Mouse (Mus musculus) limb, embryonic 11.5 days (tissue): ENCODE data around the gene Fam178b. TPM values are rescaled to one million over a fixed set of nuclear protein-coding genes. Genes with fewer than 3 reads are reported as not detected.

Experiments used
- ATAC-seq: fragments of 200-750 bp; cut with Nextera tagmentation; 2 replicates; pipeline ENCODE4 v1.8.0; 2017; ENCODE audit warnings: low read depth; ENCODE audit not compliant: insufficient number of reproducible peaks, low FRiP score, low TSS enrichment
- DNase-seq: peaks from one replicate; pipeline ENCODE4 v3.0.0-alpha.2; 2015; ENCODE audit warnings: low spot score
- H3K27ac ChIP-seq: fragments of 300-500 bp; sonication (generic); replicated peaks from 2 replicates; pipeline ENCODE4 v1.5.1; 2014; ENCODE audit warnings: low read depth, mild to moderate bottlenecking, low read length
- H3K27me3 ChIP-seq: fragments of 300-500 bp; sonication (generic); 2 replicates; pipeline ENCODE4 v1.6.1; 2014; ENCODE audit warnings: mild to moderate bottlenecking, low read length, mixed read lengths; ENCODE audit not compliant: control insufficient read depth, insufficient read depth
- H3K36me3 ChIP-seq: fragments of 300-500 bp; sonication (generic); 2 replicates; pipeline ENCODE4 v1.6.1; 2014; ENCODE audit warnings: mild to moderate bottlenecking, low read length, moderate library complexity, mixed read lengths; ENCODE audit not compliant: control insufficient read depth, insufficient read depth
- H3K4me1 ChIP-seq: fragments of 300-500 bp; sonication (generic); 2 replicates; pipeline ENCODE4 v1.6.1; 2014; ENCODE audit warnings: low read length, mixed read lengths; ENCODE audit not compliant: control insufficient read depth, insufficient read depth
- H3K4me2 ChIP-seq: fragments of 300-500 bp; sonication (generic); 2 replicates; pipeline ENCODE4 v1.6.1; 2014; ENCODE audit warnings: low read depth, mild to moderate bottlenecking, moderate library complexity; ENCODE audit not compliant: severe bottlenecking
- H3K4me3 ChIP-seq: fragments of 300-500 bp; sonication (generic); 2 replicates; pipeline ENCODE4 v1.5.1; 2014; ENCODE audit warnings: low read depth, low read length
- H3K9ac ChIP-seq: fragments of 300-500 bp; sonication (generic); 2 replicates; pipeline ENCODE4 v1.6.1; 2014; ENCODE audit warnings: mild to moderate bottlenecking, low read length
- H3K9me3 ChIP-seq: fragments of 300-500 bp; sonication (generic); 2 replicates; pipeline ENCODE4 v1.6.1; 2016; ENCODE audit warnings: low read length; ENCODE audit not compliant: control insufficient read depth
- WGBS: fragments of 180-500 bp; shearing (Covaris S2); extraction: QIAGEN DNeasy Blood & Tissue Kit; methylation state at CpG from one replicate; pipeline ENCODE4 v1.1.7; 2014; 5-methylcytosine and 5-hydroxymethylcytosine counted together
- polyA plus RNA-seq: library from polyadenylated mRNA; unstranded; fragments of >200 nt; fragmentation: Nextera tagmentation; extraction: Ambion mirVana; gene quantifications from 2 replicates; pipeline ENCODE4 v1.2.1, GENCODE M21; 2014

The Fam178b gene
- polyA plus RNA-seq, 1 experiment from 2014 or later: 0.36 TPM

GRCm38 (mm10) chr1:36535477-36536396, 147.2 kb downstream of the Fam178b start:
- H3K4me1 ChIP-seq: no peaks in the 10 kb centered on the region

DNA sequence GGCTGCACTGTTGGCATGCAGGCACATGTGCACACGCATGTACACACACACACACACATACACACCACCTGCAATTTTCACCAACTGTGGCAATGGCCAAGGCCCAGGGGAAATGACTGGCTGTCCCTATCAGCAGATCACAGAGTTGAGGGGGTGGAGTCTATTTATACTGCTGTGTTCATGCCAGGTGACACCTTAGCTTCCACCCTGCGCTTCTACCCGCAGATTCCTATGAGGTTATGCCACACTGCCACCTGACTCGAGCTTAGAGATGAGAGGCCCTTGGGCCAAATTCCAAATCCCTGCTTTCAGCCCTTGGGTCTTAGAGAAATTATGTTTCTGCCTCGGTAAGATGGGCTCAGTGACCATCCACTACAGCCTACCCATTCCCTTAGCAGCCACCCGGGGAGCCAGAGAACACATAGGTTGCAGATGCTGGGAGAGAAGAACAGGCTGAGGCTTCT, 148.4 kb downstream of the Fam178b start:
- ATAC-seq (no peak), DNase-seq (no peak)
- WGBS: 78% methylated on average over 6 of the region's 6 CpGs
- no peak overlapping the region for H3K9ac ChIP-seq
- no peak overlapping the region for H3K4me2 ChIP-seq
- no peak overlapping the region for H3K27ac ChIP-seq
- H3K36me3 ChIP-seq: peaks cover 2% of the 10 kb centered on the region; the same call in 1 of the 2 replicates
- no peaks in the 10 kb centered on the region for H3K27me3 ChIP-seq
- no peak overlapping the region for H3K4me3 ChIP-seq
- H3K4me1 ChIP-seq: no peaks in the 10 kb centered on the region
- no peaks in the 10 kb centered on the region for H3K9me3 ChIP-seq

More at GRCm38 (mm10) chr1:36535477-36536396, 147.2 kb downstream of the Fam178b start:
- Histone ChIP-seq H3K9me3 (no peaks in the 10 kb centered on the region), H3K9ac (no peak overlapping the region), H3K27ac (no peak overlapping the region), H3K36me3 (peaks cover 4% of the 10 kb centered on the region; the same call in 1 of the 2 replicates), H3K4me3 (no peak overlapping the region), H3K27me3 (no peaks in the 10 kb centered on the region), H3K4me2 (no peak overlapping the region)
- ATAC-seq (no peak), DNase-seq (no peak)
- 86% methylated on average over 11 of the region's 11 CpGs for WGBS

DNA sequence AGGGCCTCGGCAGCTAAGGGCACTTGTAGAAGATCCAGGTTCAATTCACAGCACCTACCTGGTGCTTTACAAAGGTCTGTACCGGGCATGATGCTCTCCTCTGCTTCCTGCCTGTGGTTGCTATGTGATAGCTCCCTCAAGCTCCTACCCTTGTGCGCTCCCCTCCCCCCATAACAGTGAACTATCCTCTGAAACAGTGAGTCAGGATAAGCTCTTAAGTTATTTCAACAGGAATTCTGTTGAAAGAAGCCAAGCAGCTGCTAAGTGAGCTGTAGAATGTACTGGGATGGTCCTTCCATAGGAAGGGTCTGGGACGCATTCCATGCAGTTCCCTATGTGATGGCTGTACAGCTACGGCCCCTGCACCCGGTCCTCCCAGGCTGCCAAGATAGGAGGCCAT, 149.4 kb downstream of the Fam178b start:
- Histone ChIP-seq H3K27ac (no peak overlapping the region), H3K4me3 (no peak overlapping the region), H3K4me2 (no peak overlapping the region), H3K9ac (no peak overlapping the region), H3K9me3 (no peaks in the 10 kb centered on the region), H3K4me1 (no peaks in the 10 kb centered on the region), H3K27me3 (no peaks in the 10 kb centered on the region), H3K36me3 (no peaks in the 10 kb centered on the region)
- WGBS: 82% methylated on average over 6 of the region's 6 CpGs
- DNase-seq (no peak), ATAC-seq (no peak)

GRCm38 (mm10) chr1:36531461-36531860, 151.5 kb downstream of the Fam178b start:
- H3K4me1 ChIP-seq: no peaks in the 10 kb centered on the region
- WGBS: 96% methylated on average over 12 of the region's 12 CpGs
- no peaks in the 10 kb centered on the region; the same call in 1 of the 2 replicates for H3K36me3 ChIP-seq
- H3K27ac ChIP-seq: no peak overlapping the region
- H3K27me3 ChIP-seq: no peaks in the 10 kb centered on the region
- DNase-seq (no peak), ATAC-seq (no peak)
- no peak overlapping the region for H3K4me2 ChIP-seq
- H3K4me3 ChIP-seq: no peak overlapping the region
- H3K9me3 ChIP-seq: no peaks in the 10 kb centered on the region
- no peak overlapping the region for H3K9ac ChIP-seq

- no peak overlapping the region for H3K4me2 ChIP-seq
- 90% methylated on average over 7 of the region's 7 CpGs for WGBS
- DNase-seq: no peak
- H3K36me3 ChIP-seq: no peaks in the 10 kb centered on the region; the same call in 1 of the 2 replicates
- no peak overlapping the region for H3K4me3 ChIP-seq
- H3K27me3 ChIP-seq: no peaks in the 10 kb centered on the region
- H3K27ac ChIP-seq: no peak overlapping the region
- no peaks in the 10 kb centered on the region for H3K9me3 ChIP-seq
- H3K9ac ChIP-seq: no peak overlapping the region
- no peaks in the 10 kb centered on the region for H3K4me1 ChIP-seq
- no peak for ATAC-seq
Observed at GRCm38 (mm10) chr1:36530962-36531361, 152.0 kb downstream of the Fam178b start.

GRCm38 (mm10) chr1:36530485-36530884, 152.5 kb downstream of the Fam178b start:
- H3K9me3 ChIP-seq: no peaks in the 10 kb centered on the region
- WGBS: 82% methylated on average over 8 of the region's 8 CpGs
- H3K36me3 ChIP-seq: peaks cover 4% of the 10 kb centered on the region
- ATAC-seq (no peak), DNase-seq (no peak)
- no peaks in the 10 kb centered on the region for H3K27me3 ChIP-seq
- no peak overlapping the region for H3K4me2 ChIP-seq
- H3K4me3 ChIP-seq: no peak overlapping the region
- no peak overlapping the region for H3K27ac ChIP-seq
- no peaks in the 10 kb centered on the region for H3K4me1 ChIP-seq
- no peak overlapping the region for H3K9ac ChIP-seq

DNA sequence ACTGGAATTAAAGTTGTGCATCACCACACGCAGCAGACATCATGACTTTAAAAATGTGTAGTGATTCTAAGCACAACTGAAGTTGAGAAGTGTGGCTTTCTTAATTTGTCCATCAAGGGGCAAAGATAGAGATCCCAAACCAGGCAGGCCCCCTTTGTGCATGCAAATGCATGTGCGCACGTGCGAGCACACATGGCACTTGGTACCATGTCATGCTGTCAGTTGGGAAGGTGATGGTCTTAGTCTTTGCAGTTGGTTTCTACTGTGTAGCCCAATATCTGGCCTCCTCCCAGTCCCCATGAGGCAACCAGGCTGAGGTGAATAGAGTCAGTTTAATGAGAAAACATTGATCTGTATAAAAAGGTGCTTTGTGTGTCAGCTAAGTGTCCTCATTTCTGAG, 153.1 kb downstream of the Fam178b start:
- Histone ChIP-seq H3K36me3 (peaks cover 9% of the 10 kb centered on the region), H3K4me2 (no peak overlapping the region)
- WGBS: 93% methylated on average over 4 of the region's 4 CpGs

DNA sequence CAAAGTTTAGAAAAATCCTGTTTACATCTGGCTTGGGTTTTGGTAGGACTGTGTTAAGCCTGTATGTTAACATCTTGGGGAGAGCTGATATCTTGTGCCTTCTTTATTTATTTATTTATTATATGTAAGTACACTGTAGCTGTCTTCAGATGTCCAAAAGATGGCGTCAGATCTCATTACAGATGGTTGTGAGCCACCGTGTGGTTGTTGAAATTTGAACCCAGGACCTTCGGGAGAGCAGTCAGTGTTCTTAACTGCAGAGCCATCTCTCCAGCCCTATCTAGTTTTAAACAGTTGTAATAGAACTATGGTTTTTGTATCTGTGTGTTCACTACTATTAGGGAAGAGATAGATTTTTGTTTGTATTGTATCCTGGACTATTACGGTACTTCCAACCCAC, 153.7 kb downstream of the Fam178b start:
- no peak overlapping the region for H3K4me2 ChIP-seq
- H3K27ac ChIP-seq: no peak overlapping the region
- H3K4me3 ChIP-seq: no peak overlapping the region
- no peak overlapping the region for H3K9ac ChIP-seq
- no peaks in the 10 kb centered on the region for H3K4me1 ChIP-seq
- no peaks in the 10 kb centered on the region for H3K27me3 ChIP-seq
- DNase-seq (no peak), ATAC-seq (no peak)
- peaks cover 9% of the 10 kb centered on the region for H3K36me3 ChIP-seq
- 88% methylated on average over 4 of the region's 4 CpGs for WGBS
- H3K9me3 ChIP-seq: no peaks in the 10 kb centered on the region

More for the DNA sequence above, 153.1 kb downstream of the Fam178b start:
- Histone ChIP-seq H3K4me1 (no peaks in the 10 kb centered on the region), H3K27ac (no peak overlapping the region), H3K27me3 (no peaks in the 10 kb centered on the region), H3K4me3 (no peak overlapping the region), H3K9ac (no peak overlapping the region), H3K9me3 (no peaks in the 10 kb centered on the region)
- ATAC-seq (no peak), DNase-seq (no peak)
